Mouse (Mus musculus): ENCODE results near the gene Abcd4. TPM values are rescaled to one million over a fixed set of nuclear protein-coding genes. Genes with fewer than 3 reads are reported as not detected.

Abcd4 gene
- polyA plus RNA-seq, 1 experiment from 2014 or later, result 13.9 TPM

GRCm38 (mm10) chr12:84581285-84581684, 35.9 kb downstream of the Abcd4 start:
- Histone ChIP-seq H3K4me3 (ENCODE audit: low read depth, low read length) (no peak overlapping the region), H3K4me2 (ENCODE audit: low read length) (no peak overlapping the region), H3K9ac (ENCODE audit: low read depth, low read length) (no peak overlapping the region), H3K27ac (ENCODE audit: low read length) (no peak overlapping the region), H3K9me3 (replicated peaks; ENCODE audit: control insufficient read depth, low read length, poor library complexity, severe bottlenecking) (no peaks in the 10 kb centered on the region), H3K36me3 (ENCODE audit: control insufficient read depth, insufficient read depth, low read length) (no peaks in the 10 kb centered on the region), H3K27me3 (ENCODE audit: control insufficient read depth, insufficient read depth, low read depth, low read length) (no peaks in the 10 kb centered on the region; the same call in 1 of the 2 replicates), H3K4me1 (ENCODE audit: control insufficient read depth, insufficient read depth, low read length) (no peaks in the 10 kb centered on the region)
- no peak for ATAC-seq
- 92% methylated on average over 2 of the region's 2 CpGs for WGBS

DNA sequence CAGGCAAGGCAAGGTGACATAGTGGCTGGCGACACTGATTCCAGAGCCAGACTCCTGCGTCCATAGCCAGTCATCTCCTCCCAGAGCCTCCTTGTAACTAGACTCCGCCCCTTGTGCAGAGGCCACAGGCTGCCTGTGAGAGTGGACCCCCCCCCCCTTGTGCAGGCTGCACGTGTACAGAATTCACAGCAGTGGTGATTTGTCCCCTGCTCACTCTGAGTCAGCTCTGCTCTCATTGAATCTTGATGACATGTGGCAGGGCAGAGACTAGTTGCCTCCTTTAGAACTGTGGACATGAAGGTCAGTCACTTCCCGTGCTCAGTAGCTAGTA, 38.8 kb downstream of the Abcd4 start:
- Histone ChIP-seq H3K36me3 (ENCODE audit: control insufficient read depth, insufficient read depth, low read length) (no peaks in the 10 kb centered on the region), H3K9ac (ENCODE audit: low read depth, low read length) (no peak overlapping the region), H3K27ac (ENCODE audit: low read length) (no peak overlapping the region), H3K4me3 (ENCODE audit: low read depth, low read length) (no peak overlapping the region), H3K27me3 (ENCODE audit: control insufficient read depth, insufficient read depth, low read depth, low read length) (peaks cover 13% of the 10 kb centered on the region), H3K4me2 (ENCODE audit: low read length) (no peak overlapping the region), H3K4me1 (ENCODE audit: control insufficient read depth, insufficient read depth, low read length) (no peaks in the 10 kb centered on the region), H3K9me3 (replicated peaks; ENCODE audit: control insufficient read depth, low read length, poor library complexity, severe bottlenecking) (no peaks in the 10 kb centered on the region)
- ATAC-seq, result no peak
- WGBS, result 27% methylated on average over 5 of the region's 5 CpGs

GRCm38 (mm10) chr12:84577768-84578439, 39.3 kb downstream of the Abcd4 start:
- Histone ChIP-seq H3K4me1 (ENCODE audit: control insufficient read depth, insufficient read depth, low read length) (no peaks in the 10 kb centered on the region), H3K4me3 (ENCODE audit: low read depth, low read length) (no peak overlapping the region), H3K4me2 (ENCODE audit: low read length) (no peak overlapping the region), H3K36me3 (ENCODE audit: control insufficient read depth, insufficient read depth, low read length) (no peaks in the 10 kb centered on the region), H3K27ac (ENCODE audit: low read length) (no peak overlapping the region), H3K9me3 (replicated peaks; ENCODE audit: control insufficient read depth, low read length, poor library complexity, severe bottlenecking) (no peaks in the 10 kb centered on the region), H3K9ac (ENCODE audit: low read depth, low read length) (no peak overlapping the region), H3K27me3 (ENCODE audit: control insufficient read depth, insufficient read depth, low read depth, low read length) (peaks cover 18% of the 10 kb centered on the region)
- no peak for ATAC-seq
- 76% methylated on average over 11 of the region's 11 CpGs for WGBS

DNA sequence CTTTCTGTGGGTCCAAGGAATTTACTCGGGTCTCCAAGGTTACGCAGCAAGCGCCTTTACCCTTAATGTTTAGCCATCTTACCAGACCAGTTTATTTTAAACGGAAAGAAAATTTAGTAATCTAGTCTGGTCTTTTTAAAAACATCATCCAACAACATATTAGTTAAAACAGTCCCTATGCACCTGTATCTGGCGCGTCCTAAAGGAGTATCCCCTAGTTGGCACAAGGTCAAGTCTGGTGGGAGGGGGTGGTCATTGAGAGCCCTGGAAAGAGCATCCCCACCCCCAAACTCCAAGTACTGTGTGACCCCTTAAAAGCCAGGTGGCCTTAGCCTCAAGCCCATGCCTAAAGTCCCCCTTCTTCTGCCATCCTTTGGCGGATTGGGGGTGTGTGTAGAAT, 44.1 kb downstream of the Abcd4 start:
- Histone ChIP-seq H3K27me3 (ENCODE audit: control insufficient read depth, insufficient read depth, low read depth, low read length) (peaks cover 34% of the 10 kb centered on the region), H3K27ac (ENCODE audit: low read length) (no peak overlapping the region), H3K4me1 (ENCODE audit: control insufficient read depth, insufficient read depth, low read length) (peaks cover 2% of the 10 kb centered on the region; the same call in 1 of the 2 replicates), H3K4me3 (ENCODE audit: low read depth, low read length) (no peak overlapping the region), H3K9ac (ENCODE audit: low read depth, low read length) (no peak overlapping the region), H3K36me3 (ENCODE audit: control insufficient read depth, insufficient read depth, low read length) (no peaks in the 10 kb centered on the region), H3K4me2 (ENCODE audit: low read length) (no peak overlapping the region), H3K9me3 (replicated peaks; ENCODE audit: control insufficient read depth, low read length, poor library complexity, severe bottlenecking) (no peaks in the 10 kb centered on the region)
- ATAC-seq, result no peak
- WGBS, result 16% methylated on average over 7 of the region's 7 CpGs

GRCm38 (mm10) chr12:84572341-84572720, 44.9 kb downstream of the Abcd4 start:
- Histone ChIP-seq H3K27ac (ENCODE audit: low read length) (no peak overlapping the region), H3K9ac (ENCODE audit: low read depth, low read length) (no peak overlapping the region), H3K27me3 (ENCODE audit: control insufficient read depth, insufficient read depth, low read depth, low read length) (peaks cover 41% of the 10 kb centered on the region), H3K4me3 (ENCODE audit: low read depth, low read length) (no peak overlapping the region), H3K9me3 (replicated peaks; ENCODE audit: control insufficient read depth, low read length, poor library complexity, severe bottlenecking) (no peaks in the 10 kb centered on the region), H3K4me2 (ENCODE audit: low read length) (no peak overlapping the region), H3K4me1 (ENCODE audit: control insufficient read depth, insufficient read depth, low read length) (peaks cover 2% of the 10 kb centered on the region; the same call in 1 of the 2 replicates), H3K36me3 (ENCODE audit: control insufficient read depth, insufficient read depth, low read length) (no peaks in the 10 kb centered on the region)
- WGBS, result 5% methylated on average over 7 of the region's 7 CpGs
- ATAC-seq, result no peak

GRCm38 (mm10) chr12:84571466-84572340, 45.5 kb downstream of the Abcd4 start:
- Histone ChIP-seq H3K9ac (ENCODE audit: low read depth, low read length) (no peak overlapping the region), H3K27me3 (ENCODE audit: control insufficient read depth, insufficient read depth, low read depth, low read length) (peaks cover 44% of the 10 kb centered on the region), H3K4me2 (ENCODE audit: low read length) (no peak overlapping the region), H3K4me3 (ENCODE audit: low read depth, low read length) (no peak overlapping the region), H3K4me1 (ENCODE audit: control insufficient read depth, insufficient read depth, low read length) (peaks cover 2% of the 10 kb centered on the region; the same call in 1 of the 2 replicates), H3K36me3 (ENCODE audit: control insufficient read depth, insufficient read depth, low read length) (no peaks in the 10 kb centered on the region), H3K27ac (ENCODE audit: low read length) (no peak overlapping the region), H3K9me3 (replicated peaks; ENCODE audit: control insufficient read depth, low read length, poor library complexity, severe bottlenecking) (no peaks in the 10 kb centered on the region)
- 2% methylated on average over 42 of the region's 43 CpGs for WGBS
- no peak for ATAC-seq

GRCm38 (mm10) chr12:84570694-84571415, 46.4 kb downstream of the Abcd4 start:
- WGBS, result 2% methylated on average over 34 of the region's 34 CpGs
- no peak for ATAC-seq
- no peak overlapping the region for H3K4me3 ChIP-seq (ENCODE audit: low read depth, low read length)

GRCm38 (mm10) chr12:84569976-84570693, 47.1 kb downstream of the Abcd4 start:
- ATAC-seq, result no peak
- Histone ChIP-seq H3K4me1 (ENCODE audit: control insufficient read depth, insufficient read depth, low read length) (peaks cover 2% of the 10 kb centered on the region; the same call in 1 of the 2 replicates), H3K4me2 (ENCODE audit: low read length) (peak overlapping the region; percentile 29), H3K27me3 (ENCODE audit: control insufficient read depth, insufficient read depth, low read depth, low read length) (peaks cover 39% of the 10 kb centered on the region), H3K27ac (ENCODE audit: low read length) (no peak overlapping the region), H3K9ac (ENCODE audit: low read depth, low read length) (no peak overlapping the region), H3K9me3 (replicated peaks; ENCODE audit: control insufficient read depth, low read length, poor library complexity, severe bottlenecking) (no peaks in the 10 kb centered on the region), H3K36me3 (ENCODE audit: control insufficient read depth, insufficient read depth, low read length) (no peaks in the 10 kb centered on the region), H3K4me3 (ENCODE audit: low read depth, low read length) (no peak overlapping the region; the same call in 1 of the 2 replicates)
- under 1% methylated on average over 36 of the region's 40 CpGs for WGBS

More at GRCm38 (mm10) chr12:84570694-84571415, 46.4 kb downstream of the Abcd4 start:
- Histone ChIP-seq H3K27me3 (ENCODE audit: control insufficient read depth, insufficient read depth, low read depth, low read length) (peaks cover 44% of the 10 kb centered on the region), H3K27ac (ENCODE audit: low read length) (no peak overlapping the region), H3K4me2 (ENCODE audit: low read length) (no peak overlapping the region), H3K4me1 (ENCODE audit: control insufficient read depth, insufficient read depth, low read length) (peaks cover 2% of the 10 kb centered on the region; the same call in 1 of the 2 replicates), H3K9me3 (replicated peaks; ENCODE audit: control insufficient read depth, low read length, poor library complexity, severe bottlenecking) (no peaks in the 10 kb centered on the region), H3K9ac (ENCODE audit: low read depth, low read length) (no peak overlapping the region), H3K36me3 (ENCODE audit: control insufficient read depth, insufficient read depth, low read length) (no peaks in the 10 kb centered on the region)

Data from midbrain, embryonic 16.5 days (tissue).